In genomic region chr14:54577089-54577982, GRCm38 (mm10) we compare ENCODE assay signal across 8 mouse cellular contexts. TPM values are rescaled to one million over a fixed set of nuclear protein-coding genes. Genes with fewer than 3 reads are reported as not detected.
DNase-seq lines count a peak whose midpoint lies in the region.

Gene Ajuba (minus strand): TSS chr14:54577558.

- intact Hi-C loops in left cerebral cortex, postnatal 36 days (cut with DNase I) = loop anchor here (5.0 kb wide), 1 partner anchor 350 kb away; no protein-coding TSS in a partner anchor

- peak; percentile 82 for DNase-seq in adipocyte (ENCODE audit: low spot score)
- peak; percentile 95 for DNase-seq in embryo, embryonic 10.5 days (ENCODE audit: low spot score)
- peak; percentile 90 for DNase-seq in gastrocnemius, postnatal 25 days
- peak; percentile 64 for DNase-seq in induced T-regulatory cell, adult 2 months (ENCODE audit: low read depth)
- DNase-seq in left cerebral cortex, postnatal 36 days (ENCODE audit: low spot score in 2 of 2) = peak; percentile 72 to 78
- peak; percentile 94 for DNase-seq in mesoderm, embryonic 11.5 days (ENCODE audit: low read depth, low spot score)
- peak; percentile 52 to 53 for DNase-seq in right cerebral cortex, postnatal 36 days (ENCODE audit: low spot score in 2 of 2)
- peak; percentile 98 for DNase-seq in yolk sac, embryonic 10.5 days (ENCODE audit: low spot score)

RNA-seq across cellular contexts. Expression of gene Ajuba, which starts in this region (rescaled TPM):
- 1 to 10 TPM; 2.3 to 2.6 TPM for total RNA-seq in gastrocnemius, postnatal 25 days (2021)
- total RNA-seq in left cerebral cortex, postnatal 36 days (2021) = 1 to 10 TPM; 1.5 to 2.0 TPM

Comparison
In these comparisons a context has a peak if more than half of its experiments do, and no peak if none do; other contexts are left out.
1. Peak in every context shown above with its lines: DNase-seq.